Mouse (Mus musculus): Measurements from ENCODE around the gene Gm379.

- TF ChIP-seq CTCF (IDR thresholded peaks at IDR 0.05; ENCODE audit: low read depth) (no peak), EP300 (IDR thresholded peaks at IDR 0.05; ENCODE audit: low read depth) (no peak)
Measured at GRCm38 (mm10) chrX:108664885-108665284, at the start of gene Gm379.

Measured in liver, postnatal 0 days (tissue).